Mouse (Mus musculus) mature B cell (primary cell): ENCODE data around the gene Kcnt1.
"Not testable (repeated sequence)": the region's sequence is repeated elsewhere in the genome, so short reads cannot be mapped to it uniquely, and the experiment has no call there.

ENCODE experiments used
- in situ Hi-C: fragments of 300-500 bp; cut with MboI; formaldehyde crosslinking; loops from 2 replicates; pipeline ENCODE4 v1.14.3; 2019

The Kcnt1 gene

DNA sequence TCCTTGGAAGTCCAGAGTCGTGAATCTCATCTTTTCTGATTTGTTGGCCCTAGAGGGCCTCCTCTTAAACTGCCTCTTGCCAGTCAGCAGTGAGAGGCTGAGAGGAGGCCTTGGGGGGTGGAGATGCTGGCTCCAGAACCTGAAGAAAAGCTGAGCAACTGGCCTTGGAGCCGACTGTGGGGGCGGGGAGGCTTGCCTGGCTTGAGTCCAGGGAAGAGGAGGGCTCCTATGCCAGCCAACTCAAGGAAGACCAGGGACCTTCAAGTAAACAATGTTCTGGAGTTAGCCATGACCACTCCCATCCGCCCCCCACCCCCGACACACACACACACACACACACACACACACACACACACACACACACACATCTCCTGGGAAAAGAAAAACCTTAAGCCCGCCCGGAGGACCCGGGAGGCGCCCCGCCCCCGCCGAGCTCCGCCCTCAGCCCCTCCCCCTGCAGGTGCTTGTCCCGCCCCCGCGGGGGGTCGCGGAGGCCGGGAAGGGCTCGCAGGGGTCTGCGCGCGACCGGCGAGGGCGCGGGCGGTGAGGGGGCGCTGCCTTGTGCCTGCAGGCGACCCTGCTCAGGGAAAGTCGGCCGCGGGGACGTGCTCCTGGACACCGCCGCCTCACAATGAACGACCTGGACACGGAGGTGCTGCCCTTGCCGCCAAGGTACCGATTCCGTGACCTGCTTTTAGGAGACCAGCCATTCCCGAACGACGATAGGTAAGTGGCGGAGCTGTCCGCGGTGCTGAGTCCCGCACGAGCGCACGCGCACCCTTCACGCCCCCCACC lies at the start of gene Kcnt1:
Kcnt1 (plus strand) TSS at position 398 of the 795 bp plus-strand sequence.
- in situ Hi-C loops, result no loop called here

DNA sequence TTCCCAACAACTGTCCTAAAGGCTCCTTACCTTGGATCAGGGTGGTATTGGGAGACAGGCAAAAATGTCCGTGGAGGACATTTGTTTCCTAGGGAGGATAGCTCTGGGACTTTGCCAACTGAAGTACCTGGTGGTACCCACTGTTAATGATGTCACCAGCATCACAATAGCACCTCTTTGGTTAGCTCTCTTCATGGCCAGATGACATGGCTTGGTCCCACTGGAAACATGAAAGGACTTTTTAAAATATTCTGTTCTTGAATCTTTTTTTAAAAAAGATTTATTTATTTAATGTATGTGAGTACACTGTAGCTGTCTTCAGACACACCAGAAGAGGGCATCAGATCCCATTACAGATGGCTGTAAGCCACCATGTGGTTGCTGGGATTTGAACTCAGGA lies 47.8 kb upstream of the Kcnt1 start, which contains the start of gene Glt6d1:
Glt6d1 (minus strand) TSS at position 101 of the 400 bp plus-strand sequence.
- in situ Hi-C loops, result not testable (repeated sequence)

DNA sequence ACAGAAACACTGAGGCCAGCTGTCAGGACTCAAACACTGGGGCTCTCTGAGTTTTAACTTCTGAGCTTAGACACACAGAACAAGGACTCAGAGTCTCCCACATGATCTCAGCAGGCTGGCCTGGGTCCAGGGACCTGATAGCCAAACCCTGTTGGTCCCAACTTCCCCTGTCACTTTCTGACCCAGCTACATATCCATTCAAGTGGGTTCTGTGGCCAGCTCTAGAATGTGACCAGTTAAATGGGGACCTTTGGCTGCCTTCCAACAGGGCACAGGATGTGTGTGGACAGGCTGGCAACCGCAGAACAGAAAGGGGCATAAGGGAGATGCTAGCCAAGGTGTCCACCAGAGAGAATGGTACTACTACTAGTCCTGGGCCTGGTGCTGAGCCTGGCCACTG lies 40.7 kb upstream of the Kcnt1 start, which contains the start of gene Lcn9:
Lcn9 (plus strand) TSS at position 348 of the 400 bp plus-strand sequence.
- in situ Hi-C loops, result no loop called here

DNA sequence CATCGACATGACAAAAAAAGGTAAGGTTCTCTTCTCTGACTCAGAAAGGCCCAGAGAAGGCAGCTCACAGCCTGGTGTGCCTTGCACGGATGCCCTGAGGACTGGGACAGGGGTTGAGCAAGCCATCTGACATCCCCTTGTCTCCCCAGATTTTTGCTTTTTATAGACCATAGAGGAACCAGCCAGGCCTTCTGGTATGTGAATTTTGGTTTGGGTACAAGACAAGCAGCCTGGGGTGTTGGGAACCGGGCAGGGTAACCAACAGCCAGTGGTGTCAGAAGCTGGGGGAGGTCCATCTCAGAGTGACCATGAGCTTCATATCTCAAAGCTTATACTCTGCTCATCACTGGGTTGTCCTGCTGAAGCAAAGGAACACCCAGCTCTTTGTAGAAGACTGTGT lies 38.8 kb upstream of the Kcnt1 start:
- in situ Hi-C loops, result no loop called here

DNA sequence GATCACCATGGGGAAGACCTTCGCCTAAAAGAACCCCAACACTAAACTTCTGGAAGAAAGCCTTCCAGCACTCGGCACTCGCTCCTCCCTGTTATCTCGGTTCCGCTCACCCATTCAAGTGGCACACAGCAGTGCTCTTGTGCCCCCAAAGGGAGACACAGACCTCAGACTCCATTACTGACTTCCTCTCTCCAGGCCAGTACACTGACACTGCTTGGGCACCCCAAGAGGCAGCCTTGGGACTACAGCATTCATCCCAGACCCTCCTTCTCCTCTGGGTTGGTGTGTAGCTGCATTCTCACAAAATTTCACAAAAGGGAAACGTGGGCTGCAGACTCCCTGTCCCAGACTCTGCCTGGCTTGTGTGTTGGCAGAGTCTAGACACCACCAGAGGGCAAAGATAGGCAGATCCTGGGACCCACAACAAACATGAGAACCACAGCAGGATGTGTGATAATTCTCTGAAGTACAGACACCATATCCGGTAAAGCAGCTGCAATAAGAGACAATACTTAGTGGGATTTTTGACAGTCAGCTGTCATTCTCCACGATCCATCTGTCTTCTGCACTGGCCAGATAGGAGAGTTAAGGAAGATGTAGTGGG lies 35.1 kb upstream of the Kcnt1 start:
- in situ Hi-C loops, result no loop called here

DNA sequence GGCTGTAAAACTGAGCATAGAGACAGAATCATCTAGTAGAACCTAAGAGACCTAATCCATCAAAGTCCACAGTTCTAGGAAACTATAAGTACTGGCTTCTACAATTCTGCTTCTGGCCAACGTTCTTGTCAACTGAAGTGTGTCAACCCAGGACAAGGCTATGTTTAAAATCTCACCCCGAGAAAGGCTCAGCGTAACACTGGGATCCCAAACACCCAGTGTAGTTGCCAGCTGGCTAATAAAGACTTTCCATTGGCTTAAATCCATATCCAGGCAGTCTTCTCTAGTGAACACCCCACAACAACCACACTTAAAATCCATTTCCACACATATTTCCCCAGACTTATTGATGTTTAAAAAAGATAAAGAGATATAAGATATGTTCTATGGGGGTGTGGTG lies 32.7 kb upstream of the Kcnt1 start:
- in situ Hi-C loops, result no loop called here

DNA sequence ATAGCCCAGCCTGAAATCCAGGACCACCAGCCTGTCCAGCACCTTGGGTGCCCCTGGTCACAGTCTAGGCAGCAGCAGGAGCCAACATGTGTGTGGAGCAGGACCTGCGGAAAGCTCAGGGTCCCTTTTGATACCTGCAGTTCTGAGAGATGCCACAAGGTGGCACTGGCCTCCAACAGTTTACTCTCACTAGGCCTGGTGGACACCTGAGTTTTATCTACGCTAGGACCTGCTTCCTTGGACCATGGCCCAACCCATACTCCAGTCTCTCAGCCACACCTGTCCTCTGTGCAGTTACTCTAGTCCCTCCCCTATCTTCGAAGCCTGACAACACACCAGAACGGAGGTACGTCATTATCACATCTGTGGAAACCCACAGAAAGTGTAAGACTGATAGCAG lies 27.2 kb upstream of the Kcnt1 start:
- in situ Hi-C loops, result no loop called here

DNA sequence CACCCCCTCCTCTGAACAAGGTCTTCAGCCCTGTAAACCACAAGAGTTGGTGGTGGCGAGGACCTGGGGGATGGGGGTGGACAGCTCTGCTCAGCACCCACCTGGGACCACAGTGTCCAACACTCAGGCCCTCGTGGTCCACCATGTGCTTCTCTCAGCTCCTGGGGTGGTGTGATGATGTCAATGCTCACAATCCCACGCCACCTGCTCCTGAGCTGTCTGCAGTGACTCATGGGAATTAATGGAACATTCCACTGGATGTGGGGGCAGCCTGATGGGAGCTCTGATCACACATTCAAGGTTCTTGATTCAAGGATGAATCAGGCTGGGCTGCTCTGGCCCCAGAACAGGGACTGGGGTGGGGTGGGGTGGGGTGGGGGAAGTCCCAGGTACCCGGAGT lies 21.4 kb upstream of the Kcnt1 start:
- in situ Hi-C loops, result no loop called here

DNA sequence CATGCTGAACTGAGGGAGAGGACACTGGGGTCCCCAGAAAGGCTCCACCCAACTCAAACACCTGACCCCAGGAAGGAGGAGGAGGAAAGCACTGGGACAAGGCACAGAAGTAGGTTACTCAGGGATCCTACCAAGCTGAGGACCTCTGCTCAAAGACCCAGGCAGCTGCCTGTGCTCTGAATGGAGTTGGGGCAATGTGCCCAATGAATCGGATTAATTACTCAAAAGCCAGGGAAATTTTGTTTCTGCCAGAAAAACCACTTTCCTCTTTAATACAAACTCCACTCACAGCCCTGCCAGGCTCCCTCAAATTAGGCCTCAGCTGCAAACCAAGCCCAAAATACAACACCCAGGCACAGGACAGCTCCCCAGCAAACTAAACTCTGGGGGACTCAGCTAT lies 20.8 kb upstream of the Kcnt1 start:
- in situ Hi-C loops, result no loop called here

DNA sequence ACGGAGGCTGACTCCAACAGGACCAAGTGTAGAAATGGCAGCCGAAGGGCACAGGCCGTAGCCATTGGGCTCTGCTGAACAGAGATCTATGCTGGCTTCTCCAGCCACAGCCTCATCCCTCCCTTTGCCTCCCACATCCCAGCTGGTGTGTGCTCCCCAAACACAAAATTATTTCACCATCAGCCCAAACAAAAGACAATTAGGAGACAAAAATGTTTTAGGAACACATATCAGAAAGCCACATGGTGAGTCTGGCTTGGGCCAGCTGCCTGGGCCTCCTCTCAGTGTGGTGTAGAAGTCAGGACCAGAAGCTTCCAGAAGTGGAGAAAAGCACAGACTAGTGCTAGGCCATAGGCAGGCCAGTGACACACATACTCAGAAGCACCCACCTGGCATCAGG lies 19.4 kb upstream of the Kcnt1 start:
- in situ Hi-C loops, result no loop called here

DNA sequence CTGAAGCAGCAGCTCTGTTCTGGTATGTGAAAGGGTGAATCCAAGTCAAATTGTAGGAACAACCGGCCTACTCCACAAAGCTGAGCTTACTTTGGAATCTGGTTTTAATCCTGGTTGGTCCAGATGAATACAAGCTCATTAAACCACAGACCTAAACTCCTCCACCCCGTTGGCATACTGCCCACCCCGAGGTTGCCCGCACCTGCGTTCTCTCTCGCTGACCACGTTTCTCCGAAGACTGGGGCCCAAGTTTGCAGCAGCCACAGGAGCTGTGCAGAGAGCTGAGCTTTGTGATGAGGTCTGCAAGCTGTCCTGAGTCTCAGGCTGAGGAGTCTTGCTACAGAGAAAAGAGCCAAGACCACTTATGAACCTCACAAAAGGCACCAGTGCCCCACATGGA lies 17.0 kb upstream of the Kcnt1 start:
- in situ Hi-C loops, result no loop called here

DNA sequence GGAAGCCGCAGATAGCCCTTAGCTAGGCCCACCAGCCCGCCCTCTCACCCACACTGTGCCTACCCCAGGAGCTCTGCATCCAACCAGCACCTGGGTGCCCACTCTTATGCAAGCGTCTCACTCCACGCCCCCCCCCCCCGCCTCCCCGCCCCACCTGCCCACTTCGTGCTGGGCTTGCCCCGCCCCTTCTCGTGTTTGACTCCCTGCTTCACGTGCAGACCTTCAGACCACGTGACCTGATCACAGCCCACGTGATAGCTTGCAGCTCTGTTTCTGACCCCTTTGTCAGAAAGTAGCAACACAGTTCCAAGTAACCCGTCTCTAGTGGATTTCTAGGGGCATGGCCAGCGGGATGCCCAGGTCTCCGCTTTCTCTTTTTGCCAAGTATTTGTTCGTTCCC lies 16.3 kb upstream of the Kcnt1 start, which contains the start of gene Sohlh1:
Sohlh1 (minus strand) TSS at position 23 of the 400 bp plus-strand sequence.
- in situ Hi-C loops, result no loop called here

DNA sequence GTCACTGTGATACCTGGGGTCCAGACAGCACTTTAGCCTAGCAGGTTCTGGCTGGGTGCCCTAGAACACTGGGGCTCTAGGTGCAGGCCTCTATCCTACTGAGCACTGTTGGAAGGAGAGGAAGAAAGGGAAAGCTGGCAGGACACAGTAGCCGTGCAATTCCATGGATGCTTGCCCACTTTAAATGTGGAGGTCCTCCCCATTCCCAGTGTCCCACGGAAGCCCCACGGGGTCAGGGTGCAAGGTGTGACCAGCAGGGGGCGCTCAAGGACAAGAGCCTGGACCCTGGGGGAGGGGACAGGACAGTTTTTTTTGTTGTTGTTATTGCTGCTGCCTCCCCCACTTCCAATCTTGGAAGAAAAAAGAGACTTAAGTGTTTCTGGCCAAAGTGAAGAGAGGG lies 13.2 kb upstream of the Kcnt1 start:
- in situ Hi-C loops, result no loop called here

DNA sequence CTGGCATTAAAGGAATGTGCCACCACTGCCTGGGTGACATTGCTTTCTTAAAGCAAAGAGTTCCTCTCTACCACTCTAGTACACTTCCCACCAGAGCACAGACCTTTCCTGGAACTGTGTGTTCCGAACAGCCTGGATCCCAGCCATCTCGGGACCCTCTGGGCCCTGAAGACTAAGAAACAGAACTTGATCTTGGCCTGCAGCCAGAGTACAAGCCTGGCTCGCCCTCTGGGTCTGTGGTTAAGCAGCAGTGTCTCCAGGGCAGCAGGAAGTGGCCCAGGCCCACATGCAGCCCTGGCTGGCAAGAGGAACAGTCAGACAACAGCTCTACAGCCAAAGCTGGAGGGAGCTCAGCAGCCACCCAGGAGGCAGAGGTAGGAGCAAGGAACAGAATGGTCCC lies 10.9 kb upstream of the Kcnt1 start:
- in situ Hi-C loops, result no loop called here

DNA sequence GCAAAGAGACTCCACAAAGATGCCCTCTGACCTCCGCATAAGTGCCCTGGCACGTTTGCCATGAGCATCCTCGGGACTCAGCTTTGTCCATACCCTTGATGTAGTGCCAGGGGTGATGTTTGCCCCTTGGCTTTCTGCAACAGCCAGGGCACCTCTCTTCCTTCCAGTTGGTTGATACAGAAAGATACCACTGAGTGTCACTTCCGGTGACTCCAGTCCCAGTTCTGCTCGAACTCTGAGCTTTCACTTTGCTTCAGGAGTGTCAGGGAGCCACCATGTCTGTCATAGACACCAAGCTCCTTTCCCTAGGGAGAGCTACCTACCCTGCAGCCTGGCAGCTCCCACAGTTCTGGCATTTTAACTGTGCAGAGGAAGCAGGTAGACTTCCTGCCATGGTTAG lies 9.5 kb upstream of the Kcnt1 start:
- in situ Hi-C loops, result no loop called here

DNA sequence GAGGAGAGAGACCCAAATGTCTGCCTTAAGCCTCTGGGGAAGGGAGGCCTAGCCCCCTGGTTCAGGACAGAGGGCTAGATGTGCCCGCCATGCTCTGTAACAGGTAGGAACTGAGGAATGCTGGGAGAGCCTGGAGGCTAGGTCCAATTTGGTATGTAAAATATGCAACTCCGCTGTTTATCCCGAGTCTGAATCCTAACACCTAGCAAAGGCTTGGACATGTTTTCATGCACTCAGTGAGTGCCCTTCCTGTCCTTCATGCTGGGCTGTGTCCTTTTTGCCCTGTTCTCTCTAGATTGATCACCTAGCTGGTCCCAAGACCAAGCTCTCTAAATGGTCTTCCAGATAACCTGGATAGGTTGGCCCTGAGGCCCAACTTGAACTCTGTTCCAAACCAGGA lies 3.6 kb upstream of the Kcnt1 start:
- in situ Hi-C loops, result no loop called here

DNA sequence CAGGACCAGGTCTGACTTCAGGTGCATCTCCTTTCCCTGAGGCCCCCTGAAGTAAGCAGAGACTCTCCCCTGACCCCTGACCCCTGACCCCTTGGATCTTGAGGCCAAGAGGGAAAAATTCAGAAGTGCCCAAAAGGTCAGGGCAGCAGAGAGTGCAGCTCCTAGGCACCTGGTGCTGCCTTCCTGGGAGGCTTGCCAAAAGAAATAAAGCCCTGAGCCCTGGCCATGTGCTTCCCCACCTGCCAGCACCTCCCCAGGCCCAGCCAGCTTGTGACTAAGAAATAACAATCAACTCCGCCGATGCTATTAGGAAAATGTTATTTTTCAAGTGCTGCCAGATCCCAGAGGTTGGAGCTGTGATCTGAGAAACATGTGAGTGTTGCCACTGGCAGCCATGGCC lies 1.5 kb upstream of the Kcnt1 start:
- in situ Hi-C loops, result no loop called here

DNA sequence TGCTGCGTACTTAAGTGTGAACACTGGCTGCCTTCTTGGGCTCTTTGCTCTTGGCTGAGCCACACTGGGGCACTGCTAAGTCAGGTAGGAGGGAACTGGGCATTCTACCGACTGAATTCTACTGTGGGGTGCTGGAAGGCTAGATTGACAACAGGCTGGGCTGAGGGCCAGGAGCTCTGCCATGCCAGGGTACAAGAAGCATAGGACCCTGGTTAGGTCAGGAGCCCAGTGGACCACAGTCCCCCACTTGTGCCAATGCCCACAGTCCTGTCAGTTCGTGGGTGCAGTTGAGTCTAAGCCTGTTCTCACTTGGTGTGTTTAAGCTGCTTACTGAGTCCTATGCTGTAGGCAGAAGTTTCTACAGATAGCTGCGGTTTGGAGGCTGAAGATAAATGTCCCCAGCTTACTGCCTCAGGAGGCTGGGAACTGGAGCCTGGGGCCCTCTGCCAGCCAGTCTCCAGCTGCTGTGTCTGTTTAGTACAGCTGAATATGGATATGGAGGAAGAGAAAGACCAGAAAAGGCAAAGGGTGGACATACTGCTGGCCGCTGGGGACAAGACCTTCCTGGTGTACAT lies 751 bp upstream of the Kcnt1 start:
- in situ Hi-C loops, result no loop called here

DNA sequence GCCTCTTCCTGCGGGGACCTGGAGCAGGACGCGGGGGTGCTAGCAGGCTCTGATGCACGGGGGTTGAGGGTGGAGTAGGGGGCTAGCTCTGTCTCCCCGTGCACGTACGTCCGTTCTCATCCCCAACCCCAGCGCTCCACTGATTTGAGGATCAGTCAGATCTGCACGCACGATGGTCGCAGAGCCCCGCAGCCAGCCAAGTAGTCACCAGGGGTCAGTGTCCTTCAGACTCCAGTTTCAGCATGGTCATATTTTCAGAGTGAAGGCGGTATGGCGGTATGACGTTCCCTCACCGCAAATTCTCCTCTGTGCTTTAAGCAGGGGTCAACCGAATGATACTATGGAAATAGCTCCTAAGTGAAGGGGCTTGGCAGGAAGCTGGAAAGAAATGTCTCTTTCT lies 696 bp downstream of the Kcnt1 start:
- in situ Hi-C loops, result no loop called here

DNA sequence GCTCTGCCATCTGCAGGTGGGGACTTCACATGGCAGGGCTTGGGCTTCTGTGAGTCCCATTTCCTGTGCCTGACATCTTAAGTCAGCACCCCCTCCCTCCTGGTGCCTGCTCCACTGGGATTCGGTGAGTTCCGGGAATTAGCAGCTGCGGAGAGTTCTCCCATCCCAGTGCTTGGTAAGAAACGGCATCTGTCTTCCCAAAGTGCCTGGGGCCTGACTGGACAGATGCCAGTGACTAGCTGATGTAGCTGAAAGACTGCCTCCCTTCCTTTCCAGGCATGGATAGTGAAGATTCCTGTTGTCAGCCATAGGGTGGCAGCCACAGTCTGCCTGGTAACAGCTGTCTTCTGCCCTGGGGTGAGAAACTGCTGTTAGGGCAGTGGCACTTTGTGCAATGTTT lies 1.9 kb downstream of the Kcnt1 start:
- in situ Hi-C loops, result no loop called here

DNA sequence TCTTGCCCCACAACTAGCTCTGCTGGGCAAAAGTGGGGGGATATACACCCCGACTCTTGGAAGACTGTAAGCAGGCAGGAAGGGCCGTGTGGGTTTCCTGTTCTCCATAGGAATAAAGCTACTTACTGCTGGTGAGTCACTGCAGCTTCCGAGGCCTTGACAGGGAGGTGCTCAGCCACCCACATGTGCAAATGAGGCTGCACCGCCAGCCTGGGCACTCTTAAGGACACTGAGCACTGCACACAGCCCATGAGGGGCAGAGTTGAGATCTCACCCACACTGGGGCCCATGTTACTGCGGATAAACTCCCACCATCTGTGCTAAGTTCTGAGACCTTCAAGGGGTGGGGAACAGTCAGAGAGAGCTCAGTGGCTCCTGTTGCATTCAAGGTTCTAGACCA lies 3.1 kb downstream of the Kcnt1 start:
- in situ Hi-C loops, result no loop called here

DNA sequence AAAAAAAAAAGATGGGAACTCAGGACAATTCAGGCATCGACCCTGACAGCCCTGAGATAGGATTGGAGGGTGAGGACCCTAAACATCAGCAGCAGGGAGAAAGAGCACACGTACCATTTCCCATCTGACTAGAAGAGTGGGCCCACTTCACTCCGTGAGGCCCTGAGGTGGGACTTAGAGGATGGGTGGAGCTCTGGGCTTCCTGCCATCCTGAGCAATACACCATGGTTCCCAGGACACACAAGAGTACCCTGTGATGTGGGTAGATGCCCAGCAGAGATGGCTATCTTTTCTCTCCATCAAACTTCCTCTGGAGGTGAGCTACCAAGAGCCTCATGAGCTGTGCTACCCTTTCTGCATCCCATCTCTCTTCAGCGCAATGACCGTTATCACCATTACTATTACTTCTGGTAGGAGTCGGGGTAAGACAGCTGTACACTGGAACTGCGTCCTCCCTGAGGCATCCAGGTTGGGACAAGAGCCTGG lies 13.8 kb downstream of the Kcnt1 start:
- in situ Hi-C loops, result no loop called here

DNA sequence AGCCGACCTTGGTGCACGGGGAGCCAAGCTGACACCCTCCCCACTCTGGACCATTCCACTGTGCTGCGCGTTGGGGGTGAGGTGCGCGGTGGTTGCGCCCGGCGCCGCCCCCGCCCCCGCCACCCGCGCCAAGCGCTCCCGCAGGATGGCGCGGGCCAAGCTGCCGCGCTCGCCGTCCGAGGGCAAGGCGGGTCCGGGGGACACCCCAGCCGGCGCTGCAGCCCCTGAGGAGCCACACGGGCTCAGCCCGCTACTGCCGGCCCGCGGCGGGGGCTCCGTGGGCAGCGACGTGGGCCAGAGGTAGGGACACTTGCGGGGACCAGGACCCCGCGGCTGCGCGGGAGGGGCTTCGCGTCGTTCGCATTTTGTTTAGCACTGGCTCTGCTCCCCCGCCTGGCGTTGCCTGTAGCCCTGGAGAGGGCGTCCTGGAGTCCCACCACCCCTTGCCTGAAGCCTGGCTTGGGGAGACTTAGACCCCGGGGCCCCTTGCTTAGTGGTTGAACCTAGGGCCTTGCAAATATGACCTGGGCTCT lies 14.3 kb downstream of the Kcnt1 start:
- in situ Hi-C loops, result no loop called here
